Mouse (Mus musculus) testis, adult 2 months (tissue): ENCODE data around the gene Igfbp7.

Source experiments
- CTCF ChIP-seq: fragments of 200-500 bp; IDR thresholded peaks from 2 replicates; pipeline ENCODE4 v1.5.1; 2012; ENCODE audit warnings: low read depth, mild to moderate bottlenecking, inconsistent platforms, low read length, moderate library complexity; ENCODE audit not compliant: control insufficient read depth, insufficient read depth, insufficient replicate concordance
- POLR2A ChIP-seq: fragments of 200-500 bp; IDR thresholded peaks from 2 replicates; pipeline ENCODE4 v1.6.1; 2012; ENCODE audit warnings: low read depth, mild to moderate bottlenecking, inconsistent platforms, low read length, moderate library complexity; ENCODE audit not compliant: control insufficient read depth

GRCm38 (mm10) chr5:77407341-77408298 is at the start of gene Igfbp7:
- peak; percentile 51 for TF ChIP-seq CTCF
- peak; percentile 43; the same call in 1 of the 2 replicates for TF ChIP-seq POLR2A
